ENCODE assay signal across 8 mouse cellular contexts in the genomic region with DNA sequence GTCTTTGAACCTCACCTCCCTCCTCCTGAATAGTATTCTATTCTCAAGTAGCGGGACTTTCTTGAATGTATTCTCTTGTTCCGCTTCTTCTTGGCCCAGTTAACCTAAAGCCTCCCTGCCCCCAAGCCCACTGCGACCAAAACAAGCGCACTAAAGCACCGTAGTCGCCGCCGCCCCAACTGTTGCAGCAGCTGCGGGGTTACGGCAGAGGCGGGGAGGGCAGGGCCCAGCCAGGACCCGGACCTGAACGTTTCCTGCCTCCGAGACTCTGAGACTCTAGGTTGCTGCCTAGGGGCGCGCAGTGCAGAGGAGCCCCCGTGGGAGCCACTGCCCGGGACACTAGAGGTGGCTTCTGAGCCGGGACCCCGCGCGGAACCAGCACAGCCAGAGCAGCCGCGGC. TPM values are rescaled to one million over a fixed set of nuclear protein-coding genes. Genes with fewer than 3 reads are reported as not detected.
DNase-seq lines count a peak whose midpoint lies in the region; ATAC-seq and TF ChIP-seq lines count a peak whose summit lies in the region.

No protein-coding gene starts in this region.

- no peak for TF ChIP-seq CTCF in bone marrow macrophage, adult 2 months (IDR thresholded peaks at IDR 0.05; ENCODE audit: low read depth, low read length)

- no peaks in the 10 kb centered on the region for H3K4me1 ChIP-seq in kidney, embryonic 14.5 days (ENCODE audit: control insufficient read depth, insufficient read depth, low read length)
- no peaks in the 10 kb centered on the region; the same call in 1 of the 2 replicates for H3K4me1 ChIP-seq in bone marrow macrophage, adult 2 months (ENCODE audit: control insufficient read depth, insufficient read depth, low read length)
- H3K4me1 ChIP-seq in forebrain, embryonic 10.5 days = peaks cover 20% of the 10 kb centered on the region; the same call in 1 of the 2 replicates
- H3K4me1 ChIP-seq in limb, embryonic 14.5 days (ENCODE audit: control insufficient read depth, insufficient read depth, low read length) = no peaks in the 10 kb centered on the region
- no peaks in the 10 kb centered on the region for H3K4me1 ChIP-seq in neural tube, embryonic 15.5 days

- peak; percentile 18; the same call in 1 of the 2 replicates for ATAC-seq in kidney, embryonic 14.5 days (ENCODE audit: low FRiP score, low TSS enrichment)
- ATAC-seq in limb, embryonic 14.5 days (ENCODE audit: low FRiP score, low read depth) = no peak
- peak; percentile 25 for ATAC-seq in neural tube, embryonic 15.5 days (ENCODE audit: low FRiP score)

- no peak for DNase-seq in kidney, adult 8-10 months
- no peak for DNase-seq in forebrain, embryonic 10.5 days (ENCODE audit: extremely low spot score, low spot score)
- DNase-seq in limb, embryonic 14.5 days (ENCODE audit: low spot score) = no peak
- no peak for DNase-seq in urinary bladder, adult 18-20 months (ENCODE audit: low spot score in 2 of 2)
- DNase-seq in adrenal gland, adult 18-20 months (ENCODE audit: low spot score in 2 of 2) = no peak

- H3K36me3 ChIP-seq in kidney, embryonic 14.5 days (ENCODE audit: control insufficient read depth, insufficient read depth, low read length) = no peaks in the 10 kb centered on the region
- no peaks in the 10 kb centered on the region for H3K36me3 ChIP-seq in forebrain, embryonic 10.5 days (replicated peaks)
- no peaks in the 10 kb centered on the region for H3K36me3 ChIP-seq in limb, embryonic 14.5 days (ENCODE audit: control insufficient read depth, insufficient read depth, low read length)
- no peaks in the 10 kb centered on the region for H3K36me3 ChIP-seq in neural tube, embryonic 15.5 days

- H3K4me2 ChIP-seq in kidney, embryonic 14.5 days (replicated peaks; ENCODE audit: low read depth, low read length) = peak overlapping the region; percentile 88
- peak overlapping the region; percentile 84 for H3K4me2 ChIP-seq in limb, embryonic 14.5 days (replicated peaks; ENCODE audit: low read depth, low read length, severe bottlenecking)
- H3K4me2 ChIP-seq in neural tube, embryonic 15.5 days = peak overlapping the region; percentile 70

- no peaks in the 10 kb centered on the region for H3K9me3 ChIP-seq in kidney, embryonic 14.5 days (ENCODE audit: control insufficient read depth, low read length)
- no peaks in the 10 kb centered on the region for H3K9me3 ChIP-seq in forebrain, embryonic 10.5 days
- no peaks in the 10 kb centered on the region for H3K9me3 ChIP-seq in limb, embryonic 14.5 days (ENCODE audit: control insufficient read depth, low read length)
- H3K9me3 ChIP-seq in neural tube, embryonic 15.5 days (replicated peaks) = no peaks in the 10 kb centered on the region

- H3K4me3 ChIP-seq in kidney, embryonic 14.5 days (ENCODE audit: low read length) = peak overlapping the region; percentile 43
- H3K4me3 ChIP-seq in bone marrow macrophage, adult 2 months (ENCODE audit: insufficient read depth, low read length) = peak overlapping the region; percentile 61
- H3K4me3 ChIP-seq in forebrain, embryonic 10.5 days = peak overlapping the region; percentile 58
- H3K4me3 ChIP-seq in limb, embryonic 14.5 days (replicated peaks; ENCODE audit: low read length) = peak overlapping the region; percentile 43
- H3K4me3 ChIP-seq in neural tube, embryonic 15.5 days (replicated peaks) = peak overlapping the region; percentile 55

- TF ChIP-seq POLR2A in bone marrow macrophage, adult 2 months (IDR thresholded peaks at IDR 0.05; ENCODE audit: borderline replicate concordance, low read depth, low read length) = no peak
- no peak for TF ChIP-seq POLR2A in limb, embryonic 14.5 days (IDR thresholded peaks at IDR 0.05; ENCODE audit: borderline replicate concordance, extremely low read depth, insufficient read depth, insufficient read length)

- no peak overlapping the region for H3K27ac ChIP-seq in kidney, embryonic 14.5 days (ENCODE audit: low read depth, low read length)
- H3K27ac ChIP-seq in bone marrow macrophage, adult 2 months (ENCODE audit: insufficient read depth, low read depth, low read length) = 0 out of 2 replicates have a peak overlapping the region, but pooled peaks have one; percentile 15
- H3K27ac ChIP-seq in forebrain, embryonic 10.5 days = no peak overlapping the region
- H3K27ac ChIP-seq in limb, embryonic 14.5 days (replicated peaks; ENCODE audit: low read depth, low read length) = no peak overlapping the region
- peak overlapping the region; percentile 76 for H3K27ac ChIP-seq in neural tube, embryonic 15.5 days (replicated peaks)

- WGBS in kidney, embryonic 14.5 days = 27% methylated on average over 24 of the region's 24 CpGs
- WGBS in forebrain, embryonic 10.5 days = 20% methylated on average over 24 of the region's 24 CpGs
- WGBS in limb, embryonic 14.5 days = 25% methylated on average over 24 of the region's 24 CpGs
- 7% methylated on average over 24 of the region's 24 CpGs for WGBS in neural tube, embryonic 15.5 days

- H3K27me3 ChIP-seq in kidney, embryonic 14.5 days (ENCODE audit: control insufficient read depth, insufficient read depth, low read length) = peaks cover 16% of the 10 kb centered on the region
- peaks cover 65% of the 10 kb centered on the region for H3K27me3 ChIP-seq in forebrain, embryonic 10.5 days (ENCODE audit: poor library complexity, severe bottlenecking)
- H3K27me3 ChIP-seq in limb, embryonic 14.5 days (ENCODE audit: control insufficient read depth, insufficient read depth, low read length) = peaks cover 48% of the 10 kb centered on the region
- no peaks in the 10 kb centered on the region for H3K27me3 ChIP-seq in neural tube, embryonic 15.5 days (replicated peaks)

- 0 out of 2 replicates have a peak overlapping the region, but pooled peaks have one; percentile 13 for H3K9ac ChIP-seq in kidney, embryonic 14.5 days (ENCODE audit: low read depth, low read length)
- peak overlapping the region; percentile 16; the same call in 1 of the 2 replicates for H3K9ac ChIP-seq in limb, embryonic 14.5 days (ENCODE audit: low read depth, low read length, severe bottlenecking)
- H3K9ac ChIP-seq in neural tube, embryonic 15.5 days (replicated peaks) = peak overlapping the region; percentile 50

RNA-seq across cellular contexts. Expression of a gene that starts 1.1 kb away (rescaled TPM):
- polyA plus RNA-seq in kidney, embryonic 14.5 days (2014; fragmentation: Nextera tagmentation; extraction: Ambion mirVana) = 1.0 and 1.3 TPM in 2 replicates
- 10.0 and 11.1 TPM in 2 replicates for polyA plus RNA-seq in bone marrow macrophage, adult 2 months (2012; ENCODE audit: insufficient read depth, insufficient read length, missing spikeins)
- 0.53 and 0.73 TPM in 2 replicates for polyA plus RNA-seq in forebrain, embryonic 10.5 days (2016; fragmentation: Nextera tagmentation; extraction: Ambion mirVana)
- polyA plus RNA-seq in limb, embryonic 14.5 days (2012; rRNA removed) = 0.85 and 1.1 TPM in 2 replicates
- 2.3 and 3.3 TPM in 2 replicates for polyA plus RNA-seq in limb, embryonic 14.5 days (2014; fragmentation: Nextera tagmentation; extraction: Ambion mirVana)
- polyA plus RNA-seq in neural tube, embryonic 15.5 days (2015; fragmentation: Nextera tagmentation; extraction: Ambion mirVana) = 11.8 and 14.4 TPM in 2 replicates
- under 1 TPM; 0.17 to 0.45 TPM for total RNA-seq in adrenal gland, adult 18-20 months (2021)

RNA-seq across cellular contexts. Expression of a gene that starts 2.0 kb away (rescaled TPM):
- polyA plus RNA-seq in kidney, embryonic 14.5 days (2014; fragmentation: Nextera tagmentation; extraction: Ambion mirVana) = not detected in 2 replicates
- polyA plus RNA-seq in bone marrow macrophage, adult 2 months (2012; ENCODE audit: insufficient read depth, insufficient read length, missing spikeins) = not detected in 2 replicates
- not detected in 2 replicates for polyA plus RNA-seq in forebrain, embryonic 10.5 days (2016; fragmentation: Nextera tagmentation; extraction: Ambion mirVana)
- not detected in 2 replicates for polyA plus RNA-seq in limb, embryonic 14.5 days (2012; rRNA removed)
- not detected in 2 replicates for polyA plus RNA-seq in limb, embryonic 14.5 days (2014; fragmentation: Nextera tagmentation; extraction: Ambion mirVana)
- 0.57 and 0.95 TPM in 2 replicates for polyA plus RNA-seq in neural tube, embryonic 15.5 days (2015; fragmentation: Nextera tagmentation; extraction: Ambion mirVana)
- not detected for total RNA-seq in adrenal gland, adult 18-20 months (2021)

Comparison
In these comparisons a context has a peak if more than half of its experiments do, and no peak if none do; other contexts are left out.
1. H3K27ac ChIP-seq: peak in bone marrow macrophage, adult 2 months (single experiment) and neural tube, embryonic 15.5 days (single experiment); none in kidney, embryonic 14.5 days (single experiment), forebrain, embryonic 10.5 days (single experiment) and limb, embryonic 14.5 days (single experiment).
2. Peak in every context shown above with its lines, with median percentiles within 50 percentile points of each other: H3K4me2 ChIP-seq, H3K4me3 ChIP-seq and H3K9ac ChIP-seq.